Mouse (Mus musculus): ENCODE measurements around the gene Ankrd13a. TPM values are rescaled to one million over a fixed set of nuclear protein-coding genes. Genes with fewer than 3 reads are reported as not detected.
A peak's percentile ranks its signal among the peaks of the same experiment; 100 is the strongest.

Ankrd13a gene
- total RNA-seq, 2 experiments from 2014 or later: 113 to 124 TPM

DNA sequence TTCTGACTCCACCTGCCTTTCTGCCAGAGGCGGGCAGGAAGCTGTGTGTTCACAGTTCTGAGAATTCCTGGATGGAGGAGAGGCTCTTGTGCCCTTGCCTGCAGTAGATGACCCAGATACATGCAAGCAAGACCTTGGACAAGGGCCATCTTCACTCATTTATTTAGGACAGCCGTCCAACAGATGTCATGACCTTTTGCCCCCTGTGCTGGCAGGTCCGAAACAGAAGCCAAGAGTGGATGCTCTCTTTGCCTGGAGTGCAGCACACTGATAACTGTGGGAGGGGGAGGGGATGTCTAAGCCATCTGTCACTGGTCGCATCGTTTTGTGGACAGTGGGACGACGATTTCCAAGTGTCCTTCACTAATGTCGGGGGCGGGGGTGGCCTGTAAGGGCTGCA, 20.8 kb downstream of the Ankrd13a start:
- no peak for ATAC-seq (replicated peaks; ENCODE audit: low FRiP score, poor library complexity, severe bottlenecking)

DNA sequence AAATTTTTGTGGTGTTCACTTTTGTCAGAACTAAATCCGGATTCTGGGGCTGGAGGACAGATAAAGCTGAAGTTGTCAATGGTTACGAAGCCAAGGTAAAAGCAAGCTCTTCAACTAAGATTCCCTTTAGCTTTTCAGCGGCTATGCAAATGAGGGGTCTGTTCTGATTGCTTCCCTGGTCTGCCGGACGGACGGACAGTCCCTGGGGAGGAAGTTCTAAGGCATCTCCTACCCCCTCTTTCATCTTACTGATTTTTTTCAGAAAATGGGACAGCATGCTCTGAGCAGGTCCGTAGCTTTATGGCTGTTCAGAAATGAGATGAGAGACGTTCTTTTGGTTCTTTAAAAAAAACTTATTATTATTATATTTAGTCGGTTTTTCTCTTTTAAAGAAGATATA, 21.2 kb downstream of the Ankrd13a start:
- no peak for ATAC-seq (replicated peaks; ENCODE audit: low FRiP score, poor library complexity, severe bottlenecking)

DNA sequence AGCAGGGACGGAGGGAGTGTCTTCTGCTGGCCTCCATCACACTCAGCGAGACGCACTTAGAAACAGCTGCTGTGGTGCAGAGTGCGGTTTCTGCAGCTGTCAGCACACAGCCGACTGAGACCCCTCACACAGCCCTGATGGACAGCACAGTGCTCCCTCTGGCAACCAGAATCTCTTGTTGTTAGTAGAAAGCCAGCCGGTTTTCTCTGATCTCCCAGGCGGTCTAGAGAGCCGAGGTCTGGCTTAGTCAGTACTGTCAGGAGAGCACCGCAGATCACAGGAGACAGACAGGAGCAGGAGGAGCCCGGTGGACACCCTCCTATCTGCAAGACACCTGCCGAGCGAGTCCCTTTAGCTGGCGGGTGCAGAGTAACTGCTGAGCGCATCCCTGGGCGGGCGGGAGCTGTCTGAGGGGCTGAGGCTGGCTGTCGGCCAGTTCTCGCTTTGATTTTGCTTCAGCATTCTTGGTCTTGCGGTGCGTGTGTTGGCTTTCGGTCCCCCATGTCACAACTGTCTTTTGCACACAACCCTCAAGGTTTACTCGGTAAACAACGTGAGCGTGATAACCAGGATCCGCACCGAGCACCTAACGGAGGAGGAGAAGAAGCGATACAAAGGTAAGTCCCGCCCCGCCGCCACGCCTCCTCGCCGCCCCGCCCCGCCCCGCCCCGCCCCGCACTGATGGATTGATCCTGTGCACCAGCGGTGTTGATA, 22.0 kb downstream of the Ankrd13a start:
- no peak for ATAC-seq (replicated peaks; ENCODE audit: low FRiP score, poor library complexity, severe bottlenecking)

DNA sequence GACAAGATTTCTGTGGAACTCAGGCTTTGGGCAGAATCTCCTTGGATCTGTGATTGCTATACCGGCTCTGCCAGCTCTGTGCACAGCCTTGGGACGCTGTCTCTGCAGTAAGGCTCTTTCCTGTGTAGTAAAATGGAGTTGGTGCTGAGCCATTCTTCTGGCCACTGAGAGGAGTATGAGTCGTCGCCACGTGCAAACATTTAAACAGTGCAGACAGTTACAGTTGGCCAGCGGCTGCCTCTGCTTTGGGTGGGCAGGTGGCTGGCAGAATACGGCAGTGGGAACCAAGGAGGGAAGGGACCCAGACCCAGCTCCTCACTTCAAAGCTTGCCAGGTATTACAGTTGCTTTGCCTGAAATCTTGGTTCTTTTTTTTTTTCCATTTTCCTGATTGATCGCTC, 22.8 kb downstream of the Ankrd13a start:
- ATAC-seq (replicated peaks; ENCODE audit: low FRiP score, poor library complexity, severe bottlenecking): no peak

DNA sequence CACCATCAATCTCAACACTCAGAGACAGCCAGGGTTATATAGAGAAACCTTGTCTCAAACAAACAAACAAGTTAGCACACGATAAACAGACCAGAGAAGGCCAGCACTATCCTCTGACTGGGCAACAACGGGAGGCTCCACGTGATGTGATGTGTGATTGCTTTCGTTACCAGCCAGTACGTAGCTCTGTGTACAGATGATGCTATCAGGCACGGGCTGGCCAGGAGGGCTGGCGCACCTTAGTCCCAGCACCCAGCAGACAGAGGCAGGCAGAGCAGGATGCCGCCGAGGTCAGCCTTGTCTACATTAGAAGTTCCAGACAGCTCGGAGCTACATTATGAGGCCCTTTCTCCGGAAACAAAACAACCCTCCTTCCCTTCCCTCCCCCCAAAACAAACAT, 25.4 kb downstream of the Ankrd13a start:
- no peak for ATAC-seq (replicated peaks; ENCODE audit: low FRiP score, poor library complexity, severe bottlenecking)

DNA sequence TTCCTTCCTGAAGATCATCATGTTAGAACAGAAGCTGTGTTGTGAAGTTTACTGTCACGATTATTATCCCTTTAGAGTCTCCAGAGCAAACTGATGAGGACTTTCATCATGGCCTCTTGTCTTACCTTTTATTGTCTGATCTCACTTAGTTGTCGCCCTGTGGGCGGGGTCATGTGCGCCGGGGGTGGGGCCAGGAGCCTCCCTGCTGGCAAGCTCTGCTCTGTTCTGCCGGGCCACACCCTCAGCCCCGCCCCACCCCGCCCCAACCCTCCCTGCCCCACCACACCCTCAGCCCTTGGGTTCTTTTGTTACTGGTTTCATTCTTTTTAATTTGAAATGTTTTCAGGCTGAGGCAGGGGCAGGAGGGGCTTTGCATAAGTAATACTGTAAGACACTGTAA, 26.6 kb downstream of the Ankrd13a start:
- no peak; the same call in 1 of the 2 replicates for ATAC-seq (replicated peaks; ENCODE audit: low FRiP score, poor library complexity, severe bottlenecking)

DNA sequence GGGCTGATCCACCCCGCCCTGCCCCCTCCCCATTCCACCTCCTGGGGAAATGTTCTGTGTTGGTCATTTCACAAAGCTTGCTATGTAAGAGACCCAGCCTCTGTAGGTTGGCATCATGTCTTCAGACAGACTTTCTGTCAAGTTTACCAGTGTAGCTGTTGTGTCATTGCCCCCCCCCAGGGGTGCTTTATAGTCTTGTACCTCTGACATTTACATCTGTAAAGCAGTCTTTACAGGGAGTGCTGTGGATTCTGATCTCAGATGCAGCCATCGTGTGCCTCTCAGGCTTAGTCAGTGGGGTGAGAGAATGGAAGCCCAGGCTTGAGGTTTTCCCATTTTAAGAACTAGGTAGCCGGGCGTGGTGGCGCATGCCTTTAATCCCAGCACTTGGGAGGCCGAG, 27.4 kb downstream of the Ankrd13a start:
- no peak for ATAC-seq (replicated peaks; ENCODE audit: low FRiP score, poor library complexity, severe bottlenecking)

DNA sequence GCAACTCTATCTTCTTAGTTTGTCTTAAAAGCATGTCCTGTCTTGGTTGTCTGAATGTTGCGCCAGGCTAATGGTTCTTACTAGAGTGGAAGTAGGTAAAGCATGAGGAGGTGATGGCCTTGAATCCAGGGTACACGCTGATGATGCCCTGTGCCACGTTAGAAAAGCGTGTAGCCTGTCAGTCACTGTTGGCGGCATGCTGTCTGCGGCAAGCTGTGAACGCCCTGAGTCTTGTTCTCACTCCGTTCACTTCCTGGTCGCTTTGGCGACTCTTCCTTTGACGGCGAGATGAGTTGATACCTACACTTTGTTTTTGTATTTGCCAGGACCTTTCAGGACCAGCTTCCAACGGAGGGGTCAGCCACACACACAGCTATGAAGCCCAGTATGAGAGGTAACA, 28.8 kb downstream of the Ankrd13a start:
- ATAC-seq (replicated peaks; ENCODE audit: low FRiP score, poor library complexity, severe bottlenecking): no peak

DNA sequence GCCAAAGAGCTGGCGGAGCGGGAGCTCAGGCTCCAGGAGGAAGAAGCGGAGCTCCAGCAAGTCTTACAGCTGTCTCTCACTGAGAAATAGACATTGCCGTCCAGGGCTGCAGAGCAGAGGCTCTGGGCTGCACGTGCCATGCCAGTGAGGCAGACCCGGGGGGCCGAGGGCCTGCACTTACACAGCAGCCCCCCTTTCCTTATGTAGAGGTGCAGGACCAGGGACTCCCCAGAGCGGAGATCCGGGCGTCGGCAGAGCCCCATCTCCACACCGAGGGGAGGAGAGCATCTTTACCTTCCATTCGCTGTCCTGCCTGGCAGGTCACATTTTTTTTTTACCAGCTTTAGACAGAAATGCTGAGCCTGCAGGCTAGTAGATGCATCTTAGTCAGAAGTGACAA, 29.9 kb downstream of the Ankrd13a start:
- no peak for ATAC-seq (replicated peaks; ENCODE audit: low FRiP score, poor library complexity, severe bottlenecking)

DNA sequence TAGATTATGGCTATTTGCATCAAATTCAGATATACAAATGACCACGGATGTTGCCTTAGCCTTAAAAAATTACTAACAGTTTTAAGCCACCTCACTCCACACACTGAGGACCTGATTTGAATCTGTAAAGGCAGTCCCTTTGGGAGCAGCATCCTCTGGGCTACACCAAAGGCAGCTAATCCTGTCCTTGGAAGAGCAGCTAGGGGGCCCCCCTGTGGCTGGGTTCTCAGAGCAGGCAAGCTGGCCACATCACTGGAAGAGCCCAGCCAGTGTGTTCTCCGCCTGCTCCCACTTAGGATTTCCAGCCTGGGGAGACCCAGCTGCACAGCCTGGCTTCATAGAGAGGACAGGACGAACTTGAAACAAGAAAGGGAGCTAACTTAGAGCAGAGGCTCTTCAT, 30.5 kb downstream of the Ankrd13a start:
- ATAC-seq (replicated peaks; ENCODE audit: low FRiP score, poor library complexity, severe bottlenecking): no peak

DNA sequence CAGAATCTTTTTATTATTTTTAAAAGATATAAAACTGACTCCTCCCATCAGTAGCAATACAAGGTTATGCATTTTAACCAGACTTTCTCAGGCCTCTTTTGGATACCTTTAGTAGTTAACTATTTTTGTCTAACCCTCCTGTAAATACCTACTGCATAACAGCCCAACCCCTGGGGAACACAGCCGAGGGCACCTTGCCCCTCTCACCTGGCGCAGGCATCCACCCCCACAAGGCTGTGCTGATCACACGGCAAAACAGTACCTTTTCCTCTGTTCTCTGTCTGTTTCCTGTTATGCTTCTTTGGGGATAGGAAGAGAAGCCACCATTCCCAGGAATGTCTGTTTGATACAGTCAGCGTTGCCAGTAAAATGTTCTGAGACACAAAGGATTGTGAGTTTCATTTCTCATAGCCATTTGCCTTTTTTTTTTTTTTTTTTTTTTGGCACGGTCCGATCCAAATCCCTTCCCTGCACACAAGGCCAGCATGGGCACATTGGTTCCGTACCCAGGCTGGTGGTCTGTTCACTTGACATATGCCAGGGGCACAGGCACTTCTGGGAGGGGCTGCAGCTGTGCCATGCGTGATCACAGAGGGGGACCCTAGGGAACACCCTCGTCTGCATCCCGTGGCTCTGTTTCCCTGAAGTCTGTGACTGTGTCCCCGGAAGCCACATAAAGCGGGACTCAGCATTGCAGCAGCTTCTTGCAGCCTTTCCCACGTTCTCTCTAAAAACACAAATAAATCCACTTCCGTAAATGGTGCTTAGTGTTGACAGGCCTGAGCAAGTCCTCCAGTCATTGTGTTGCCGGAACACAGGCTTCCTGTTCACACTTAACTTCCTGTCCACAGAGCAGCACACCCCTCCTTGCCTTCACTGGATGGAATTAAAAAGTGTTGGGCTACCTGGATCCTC, 31.2 kb downstream of the Ankrd13a start:
- ATAC-seq (replicated peaks; ENCODE audit: low FRiP score, poor library complexity, severe bottlenecking): no peak

DNA sequence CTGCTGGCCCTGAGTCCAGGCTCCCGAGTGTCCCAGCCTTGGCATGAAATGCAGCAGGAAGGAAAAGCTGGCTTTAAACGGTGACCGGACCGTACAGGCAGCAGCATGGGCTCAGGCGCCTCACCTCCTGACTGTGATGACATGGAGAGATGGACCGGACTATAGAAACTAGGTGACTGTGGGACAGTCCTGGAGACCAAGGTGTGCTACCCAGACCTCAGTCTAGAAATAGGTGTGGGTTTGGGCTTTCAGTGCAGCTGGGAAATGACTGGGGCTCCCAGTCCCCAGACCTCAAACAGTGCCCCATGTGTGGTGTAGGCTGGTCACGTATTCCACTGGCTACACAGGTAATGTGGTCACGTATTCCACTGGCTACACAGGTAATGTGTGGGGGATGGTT, 32.2 kb downstream of the Ankrd13a start:
- no peak for ATAC-seq (replicated peaks; ENCODE audit: low FRiP score, poor library complexity, severe bottlenecking)

DNA sequence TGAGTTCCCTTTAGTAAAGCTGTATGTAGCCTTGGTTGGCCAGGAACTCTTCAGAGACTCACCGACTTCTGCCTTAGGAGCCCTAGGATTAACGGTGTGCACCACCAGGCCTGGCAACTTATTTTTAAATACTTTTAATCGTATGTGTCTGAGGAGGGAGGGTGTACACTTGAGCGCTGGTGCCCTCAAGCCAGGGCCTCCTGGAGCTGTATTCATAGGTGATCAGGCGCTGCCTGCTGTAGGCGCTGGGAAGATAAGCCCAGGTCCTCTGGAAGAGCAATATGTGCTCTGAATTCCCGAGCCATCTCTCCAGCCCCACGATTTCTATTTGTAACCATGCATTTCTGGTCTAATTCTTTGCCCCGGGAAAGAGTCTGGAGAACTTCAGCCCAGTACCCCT, 32.6 kb downstream of the Ankrd13a start:
- peak; percentile 48 for ATAC-seq (replicated peaks; ENCODE audit: low FRiP score, poor library complexity, severe bottlenecking)

DNA sequence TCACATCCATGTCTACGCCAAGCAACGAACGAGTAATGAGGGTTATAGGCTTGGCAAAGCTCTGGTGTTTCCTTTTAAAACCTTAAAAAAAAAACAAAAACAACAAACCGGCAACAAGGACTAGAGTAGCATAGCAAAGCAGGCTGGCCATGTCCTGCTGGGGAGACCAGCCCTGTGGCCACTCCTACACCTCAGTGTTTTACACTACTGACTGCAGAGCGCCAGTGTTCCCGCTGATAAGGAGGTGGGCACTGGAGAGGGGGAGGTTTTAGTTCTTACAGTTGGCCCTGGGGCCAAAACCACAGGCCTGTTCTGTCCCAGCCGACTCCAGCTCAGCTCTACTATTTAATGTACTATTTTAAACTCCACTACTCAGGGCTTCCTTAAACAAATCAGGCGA, 33.0 kb downstream of the Ankrd13a start:
- peak; percentile 79 for ATAC-seq (replicated peaks; ENCODE audit: low FRiP score, poor library complexity, severe bottlenecking)

DNA sequence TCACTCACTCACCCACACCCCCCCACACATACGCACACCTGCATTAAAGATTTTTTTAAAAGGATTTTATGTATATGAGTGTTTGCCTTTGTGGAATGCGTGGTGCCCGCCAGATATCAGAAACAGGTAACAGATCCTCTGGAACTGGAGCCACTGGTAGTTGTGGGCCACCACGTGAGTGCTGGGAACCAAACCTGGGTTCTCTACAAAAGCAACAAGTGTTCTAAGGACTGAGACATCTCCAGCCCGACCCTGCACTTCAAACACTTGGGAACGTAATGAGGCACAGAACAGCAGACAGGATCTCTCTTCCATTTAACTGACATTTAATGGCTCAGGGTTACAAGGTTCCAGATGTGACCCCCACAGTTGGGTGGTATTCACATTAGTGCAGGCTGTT, 33.4 kb downstream of the Ankrd13a start:
- ATAC-seq (replicated peaks; ENCODE audit: low FRiP score, poor library complexity, severe bottlenecking): no peak

DNA sequence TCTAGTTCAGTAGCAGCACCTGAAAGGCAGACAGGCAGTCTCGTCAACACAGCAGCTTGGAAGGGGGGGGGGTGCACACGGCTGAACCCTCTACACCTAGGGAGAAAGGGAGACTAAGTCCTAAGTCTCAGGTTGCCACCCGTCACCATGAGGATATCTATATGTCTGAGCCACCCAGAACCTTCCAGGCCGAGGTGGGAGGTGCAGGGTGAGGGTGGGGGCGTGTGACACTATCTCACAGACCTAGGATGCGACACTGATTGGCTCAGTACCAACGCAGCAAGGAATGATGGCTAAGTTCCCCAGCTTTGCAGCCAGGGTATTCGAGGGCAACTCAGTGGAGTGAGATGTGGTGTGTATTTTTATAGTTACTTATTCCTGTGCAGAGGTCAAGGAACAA, 33.9 kb downstream of the Ankrd13a start:
- peak; percentile 31; the same call in 1 of the 2 replicates for ATAC-seq (replicated peaks; ENCODE audit: low FRiP score, poor library complexity, severe bottlenecking)

DNA sequence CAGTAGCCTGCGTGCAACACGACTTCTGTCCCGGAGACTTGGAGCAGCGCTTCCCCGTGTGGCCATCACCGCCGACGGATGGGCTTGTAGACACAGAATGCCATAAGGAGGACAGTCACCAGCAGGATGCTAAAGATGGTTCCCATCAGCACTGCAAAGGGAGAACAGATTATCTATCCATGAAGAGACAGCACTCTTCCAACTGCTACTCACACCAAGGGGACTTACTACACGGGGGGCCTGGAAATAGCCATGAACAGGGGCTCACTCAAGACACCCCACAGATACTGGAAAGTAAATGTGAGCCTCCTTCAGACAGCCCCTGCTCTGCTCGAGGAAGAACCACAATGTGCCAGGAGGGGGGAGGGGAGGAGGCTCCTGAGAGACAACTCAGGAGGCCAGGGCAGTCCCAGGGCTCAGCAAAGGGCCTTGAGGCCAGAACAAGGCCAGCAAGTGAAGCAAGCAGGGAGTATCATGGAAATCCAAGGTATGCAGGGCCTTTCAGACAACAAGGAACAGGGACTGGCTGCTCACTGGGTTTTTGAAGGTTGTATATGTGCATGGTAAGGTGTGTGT, 34.8 kb downstream of the Ankrd13a start:
- no peak for ATAC-seq (replicated peaks; ENCODE audit: low FRiP score, poor library complexity, severe bottlenecking)

DNA sequence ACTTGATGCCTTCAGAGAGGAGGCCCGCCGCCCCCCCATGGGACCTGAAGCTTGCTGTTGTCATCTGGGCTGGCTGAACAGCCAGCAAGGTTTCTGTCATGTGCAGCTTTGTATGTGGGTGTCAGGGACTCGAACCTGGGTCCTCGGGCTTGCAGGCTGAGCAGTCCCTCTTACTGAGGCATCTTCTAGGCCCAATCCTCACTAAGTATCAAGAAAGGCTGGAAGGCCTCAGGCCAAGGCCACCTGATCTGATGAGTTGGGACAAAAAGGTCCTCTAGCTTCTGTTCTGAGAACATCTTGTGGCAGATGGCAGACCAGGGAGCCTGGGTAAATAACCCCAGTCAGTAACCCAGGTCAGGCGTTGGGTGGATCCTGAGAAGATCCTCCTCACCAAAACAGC, 35.3 kb downstream of the Ankrd13a start:
- no peak for ATAC-seq (replicated peaks; ENCODE audit: low FRiP score, poor library complexity, severe bottlenecking)

DNA sequence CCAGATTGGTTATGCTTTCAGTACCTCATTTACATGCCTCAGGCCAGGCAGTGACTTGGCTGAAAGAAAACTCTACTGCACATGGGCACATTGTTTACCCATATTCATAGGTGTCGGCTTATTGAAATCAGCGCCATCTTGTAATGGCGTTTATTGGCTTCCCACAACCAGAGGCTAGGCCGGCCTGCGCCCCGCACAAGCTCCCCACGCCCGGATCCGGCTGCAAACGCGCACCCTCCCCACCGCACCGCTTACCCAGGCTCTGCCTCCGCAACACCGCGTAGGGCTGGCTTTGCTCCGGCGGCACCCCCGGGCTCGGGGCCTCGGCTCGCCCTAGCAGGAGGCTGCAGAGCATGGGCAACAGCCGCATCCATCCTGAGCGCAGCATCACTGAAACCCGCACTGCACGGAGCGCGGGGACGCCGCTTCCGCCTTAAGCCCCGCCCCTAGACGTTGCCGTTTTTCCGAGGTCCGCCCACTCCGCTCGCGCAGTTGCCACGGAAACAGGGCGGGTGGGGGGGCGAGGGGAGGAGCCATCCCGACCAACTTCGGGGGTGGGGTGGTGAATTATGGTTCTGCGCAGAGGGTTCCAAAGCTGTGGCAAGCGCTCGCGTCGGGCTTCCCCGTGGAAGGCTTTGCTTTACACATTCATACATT, 39.2 kb downstream of the Ankrd13a start:
- peak; percentile 83 for ATAC-seq (replicated peaks; ENCODE audit: low FRiP score, poor library complexity, severe bottlenecking)

DNA sequence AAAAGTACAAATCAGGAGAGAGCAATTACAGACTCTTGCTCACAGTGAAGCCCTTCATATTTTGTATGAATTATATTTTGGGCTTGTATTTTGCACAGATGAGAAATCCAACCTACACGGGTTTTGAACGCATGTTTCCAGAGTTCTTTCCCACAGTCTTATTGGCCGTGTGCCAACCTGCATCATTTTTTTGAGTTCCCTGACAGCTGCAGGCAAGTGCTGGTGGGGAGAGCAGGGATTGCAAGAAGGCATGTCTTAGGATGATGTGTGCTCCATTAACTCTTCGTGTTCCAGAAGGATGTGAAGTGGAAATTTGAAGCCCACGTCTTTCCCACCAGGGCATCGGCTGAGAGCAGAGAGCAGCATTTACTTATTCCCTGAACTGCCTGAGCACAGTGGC, 42.1 kb downstream of the Ankrd13a start:
- no peak for ATAC-seq (replicated peaks; ENCODE audit: low FRiP score, poor library complexity, severe bottlenecking)
